Mouse (Mus musculus): ENCODE measurements around the gene Htr5a. TPM values are rescaled to one million over a fixed set of nuclear protein-coding genes. Genes with fewer than 3 reads are reported as not detected.

The Htr5a gene
- polyA plus RNA-seq, 1 experiment from 2014 or later, result 0.17 TPM

GRCm38 (mm10) chr5:27854290-27854689, 12.3 kb downstream of the Htr5a start:
- H3K36me3 ChIP-seq, result no peaks in the 10 kb centered on the region
- no peaks in the 10 kb centered on the region for H3K9me3 ChIP-seq
- WGBS, result 54% methylated on average over 1 of the region's 1 CpGs
- H3K4me2 ChIP-seq (replicated peaks), result no peak overlapping the region
- H3K27ac ChIP-seq (replicated peaks), result no peak overlapping the region
- ATAC-seq (ENCODE audit: low FRiP score, low read depth), result no peak
- no peaks in the 10 kb centered on the region for H3K27me3 ChIP-seq
- H3K4me1 ChIP-seq, result no peaks in the 10 kb centered on the region
- H3K9ac ChIP-seq (replicated peaks), result no peak overlapping the region
- no peak overlapping the region for H3K4me3 ChIP-seq

- no peaks in the 10 kb centered on the region for H3K4me1 ChIP-seq
- no peaks in the 10 kb centered on the region for H3K36me3 ChIP-seq
- no peak overlapping the region for H3K9ac ChIP-seq (replicated peaks)
- 86% methylated on average over 2 of the region's 2 CpGs for WGBS
- no peaks in the 10 kb centered on the region for H3K27me3 ChIP-seq
- no peak overlapping the region for H3K27ac ChIP-seq (replicated peaks)
- ATAC-seq (ENCODE audit: low FRiP score, low read depth), result no peak
- no peaks in the 10 kb centered on the region for H3K9me3 ChIP-seq
- H3K4me3 ChIP-seq, result no peak overlapping the region
- H3K4me2 ChIP-seq (replicated peaks), result no peak overlapping the region
These were observed 13.8 kb downstream of the Htr5a start for GRCm38 (mm10) chr5:27855726-27856125.

DNA sequence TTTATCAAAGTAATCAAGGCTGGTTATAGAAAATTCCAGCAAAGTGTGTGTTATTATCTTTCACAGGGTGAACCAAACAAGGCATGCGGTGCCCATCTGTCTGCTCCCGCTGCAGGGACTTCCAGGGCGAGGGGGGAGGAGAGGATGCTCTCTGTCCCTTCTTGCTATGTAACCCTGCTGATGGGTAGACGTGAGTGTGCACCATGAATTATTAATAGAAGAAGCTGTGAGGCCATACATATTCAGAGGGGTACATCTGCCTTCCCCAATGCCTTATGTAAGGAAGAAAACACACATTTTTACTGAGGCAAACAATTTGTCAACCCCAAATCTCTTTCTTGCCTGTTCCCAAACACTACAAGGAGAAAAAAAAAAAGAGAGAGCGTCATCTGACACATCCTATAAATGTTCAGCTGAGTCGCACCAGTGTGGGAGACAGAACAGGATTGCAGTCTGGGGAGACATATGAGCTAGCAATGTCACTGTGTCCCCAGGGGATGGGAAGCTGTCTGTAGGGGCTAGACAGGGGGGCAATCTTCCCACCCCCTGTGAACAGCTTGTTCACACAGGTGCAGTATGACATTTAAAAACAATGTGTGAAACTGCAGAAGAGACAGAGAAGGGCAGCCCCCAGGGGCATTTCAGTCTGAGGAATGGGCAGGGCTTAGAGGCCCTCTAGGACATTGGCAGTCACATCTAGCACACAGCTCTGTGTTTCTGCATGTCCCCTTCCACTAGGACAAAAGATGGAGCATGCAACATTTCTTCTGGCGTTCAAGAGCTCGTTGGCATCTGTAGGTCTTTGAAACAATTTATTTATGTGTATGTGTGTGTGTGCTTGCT, 31.5 kb downstream of the Htr5a start:
- no peaks in the 10 kb centered on the region for H3K36me3 ChIP-seq
- 53% methylated on average over 8 of the region's 8 CpGs for WGBS
- peak; percentile 93 for ATAC-seq (ENCODE audit: low FRiP score, low read depth)
- H3K4me2 ChIP-seq (replicated peaks), result no peak overlapping the region
- no peak overlapping the region for H3K9ac ChIP-seq (replicated peaks)
- peaks cover 13% of the 10 kb centered on the region for H3K4me1 ChIP-seq
- H3K9me3 ChIP-seq, result no peaks in the 10 kb centered on the region
- no peaks in the 10 kb centered on the region for H3K27me3 ChIP-seq
- no peak overlapping the region for H3K4me3 ChIP-seq
- peak overlapping the region; percentile 68 for H3K27ac ChIP-seq (replicated peaks)

DNA sequence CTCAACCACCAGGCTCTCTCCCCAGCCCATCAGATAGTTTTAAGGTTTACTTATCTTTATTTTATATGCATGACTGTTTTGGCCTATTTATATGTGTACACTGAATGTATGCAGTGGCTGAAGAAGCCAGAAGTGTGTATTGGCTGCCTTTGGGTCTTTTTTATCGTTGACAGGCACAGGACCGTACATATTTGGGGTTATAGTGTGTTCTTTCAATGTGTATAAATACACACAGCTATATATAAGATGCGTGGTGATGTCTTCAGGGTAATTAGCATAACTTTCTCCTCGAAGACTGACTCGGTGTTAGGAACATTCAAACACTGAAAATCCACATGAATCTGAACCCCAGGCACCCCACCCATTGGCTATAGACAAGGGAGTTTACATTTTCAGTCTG, 32.3 kb downstream of the Htr5a start:
- H3K4me3 ChIP-seq, result no peak overlapping the region
- H3K27me3 ChIP-seq, result no peaks in the 10 kb centered on the region
- no peaks in the 10 kb centered on the region for H3K9me3 ChIP-seq
- ATAC-seq (ENCODE audit: low FRiP score, low read depth), result no peak
- H3K9ac ChIP-seq (replicated peaks), result no peak overlapping the region
- 77% methylated on average over 5 of the region's 5 CpGs for WGBS
- H3K27ac ChIP-seq (replicated peaks), result no peak overlapping the region
- no peak overlapping the region for H3K4me2 ChIP-seq (replicated peaks)
- peaks cover 13% of the 10 kb centered on the region for H3K4me1 ChIP-seq
- no peaks in the 10 kb centered on the region for H3K36me3 ChIP-seq

DNA sequence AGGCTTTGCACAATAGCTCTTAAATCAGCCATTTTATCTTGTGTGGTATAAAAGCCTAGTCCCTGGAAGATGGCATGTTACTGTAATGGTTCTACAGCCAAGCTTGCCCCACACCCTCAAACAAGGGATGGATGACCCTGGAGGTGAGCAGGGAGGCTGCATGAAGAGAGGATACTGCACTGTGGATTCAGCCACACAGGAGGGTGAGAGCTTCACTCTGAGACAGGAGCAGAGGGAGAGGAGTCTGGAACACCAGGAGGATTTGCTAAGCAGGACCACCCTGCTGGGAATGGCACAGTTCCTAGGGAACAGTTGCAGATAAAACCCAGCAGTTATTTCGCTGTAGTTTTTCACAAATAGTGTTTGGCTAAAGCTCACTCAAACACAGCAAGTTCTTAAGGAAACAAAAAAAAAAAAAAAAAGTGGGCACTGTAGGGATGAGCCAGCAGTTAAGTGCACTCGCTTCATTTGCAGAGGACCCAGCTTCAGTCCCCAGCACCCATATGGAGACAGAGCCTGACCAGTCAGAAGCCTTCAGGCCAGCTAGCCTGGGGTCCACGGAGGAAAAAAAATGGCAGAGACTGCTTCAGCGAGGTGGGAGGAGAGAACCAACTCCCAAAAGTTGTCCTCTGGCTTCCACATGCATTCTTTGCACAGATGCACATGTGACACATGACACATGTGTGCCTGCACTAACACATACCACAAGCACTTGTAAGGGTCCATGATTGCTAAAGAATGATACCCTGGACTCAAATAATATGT, 33.6 kb downstream of the Htr5a start:
- Histone ChIP-seq H3K27ac (replicated peaks) (no peak overlapping the region), H3K4me1 (peaks cover 13% of the 10 kb centered on the region), H3K4me2 (replicated peaks) (no peak overlapping the region), H3K4me3 (no peak overlapping the region), H3K9ac (replicated peaks) (no peak overlapping the region), H3K9me3 (no peaks in the 10 kb centered on the region), H3K27me3 (no peaks in the 10 kb centered on the region), H3K36me3 (no peaks in the 10 kb centered on the region)
- WGBS, result 69% methylated on average over 4 of the region's 4 CpGs
- no peak for ATAC-seq (ENCODE audit: low FRiP score, low read depth)

- Histone ChIP-seq H3K27me3 (no peaks in the 10 kb centered on the region), H3K4me2 (replicated peaks) (no peak overlapping the region), H3K4me1 (peaks cover 11% of the 10 kb centered on the region), H3K9me3 (no peaks in the 10 kb centered on the region), H3K27ac (replicated peaks) (no peak overlapping the region), H3K9ac (replicated peaks) (no peak overlapping the region), H3K36me3 (no peaks in the 10 kb centered on the region), H3K4me3 (no peak overlapping the region)
- 85% methylated on average over 5 of the region's 5 CpGs for WGBS
- no peak for ATAC-seq (ENCODE audit: low FRiP score, low read depth)
These were observed 36.4 kb downstream of the Htr5a start for GRCm38 (mm10) chr5:27878356-27878755.

- no peaks in the 10 kb centered on the region for H3K4me1 ChIP-seq
- H3K9ac ChIP-seq (replicated peaks), result no peak overlapping the region
- no peak overlapping the region for H3K4me3 ChIP-seq
- WGBS, result 96% methylated on average over 3 of the region's 3 CpGs
- H3K9me3 ChIP-seq, result no peaks in the 10 kb centered on the region
- no peak for ATAC-seq (ENCODE audit: low FRiP score, low read depth)
- H3K27me3 ChIP-seq, result no peaks in the 10 kb centered on the region
- H3K27ac ChIP-seq (replicated peaks), result no peak overlapping the region
- no peak overlapping the region for H3K4me2 ChIP-seq (replicated peaks)
- H3K36me3 ChIP-seq, result no peaks in the 10 kb centered on the region
These were observed 37.8 kb downstream of the Htr5a start for GRCm38 (mm10) chr5:27879726-27880125.

DNA sequence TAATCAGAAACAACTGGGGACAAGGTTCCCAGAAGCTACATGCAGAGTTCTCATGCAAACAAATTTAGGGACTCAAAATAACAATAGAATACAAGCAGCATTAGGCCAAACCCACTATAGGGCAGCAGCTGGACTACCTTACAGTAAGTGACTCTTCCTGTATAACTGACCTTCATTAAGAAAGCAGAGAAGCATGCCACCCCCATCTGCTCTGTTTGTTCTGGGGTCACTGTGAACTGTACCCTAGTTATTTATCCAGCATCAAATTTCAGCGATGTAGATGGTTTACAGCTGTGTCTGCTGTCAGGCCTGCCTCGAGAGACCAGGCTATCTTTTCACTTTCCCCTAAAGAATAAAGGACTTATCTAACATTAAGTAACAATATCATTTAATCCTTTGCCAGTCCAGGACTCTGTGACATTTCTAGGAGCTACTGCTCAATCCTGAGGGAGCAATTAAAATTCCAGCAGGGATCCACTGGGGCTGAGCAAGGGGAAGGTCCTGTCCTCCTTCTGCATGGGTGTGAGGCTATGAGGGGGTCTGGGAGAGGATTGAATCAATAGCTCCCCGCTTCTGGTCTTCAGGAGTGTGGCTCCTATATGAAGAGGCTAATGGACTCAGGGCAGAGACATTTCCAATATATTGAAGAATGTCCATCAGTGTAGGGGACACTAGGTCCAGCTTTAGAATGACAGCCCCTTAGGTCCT, 38.5 kb downstream of the Htr5a start:
- no peak overlapping the region for H3K4me2 ChIP-seq (replicated peaks)
- H3K27me3 ChIP-seq, result no peaks in the 10 kb centered on the region
- H3K27ac ChIP-seq (replicated peaks), result no peak overlapping the region
- no peak overlapping the region for H3K4me3 ChIP-seq
- H3K4me1 ChIP-seq, result no peaks in the 10 kb centered on the region
- 59% methylated on average over 3 of the region's 3 CpGs for WGBS
- ATAC-seq (ENCODE audit: low FRiP score, low read depth), result no peak
- H3K36me3 ChIP-seq, result no peaks in the 10 kb centered on the region
- H3K9me3 ChIP-seq, result no peaks in the 10 kb centered on the region
- no peak overlapping the region for H3K9ac ChIP-seq (replicated peaks)

GRCm38 (mm10) chr5:27881261-27881660, 39.3 kb downstream of the Htr5a start:
- Histone ChIP-seq H3K36me3 (no peaks in the 10 kb centered on the region), H3K4me3 (no peak overlapping the region), H3K9me3 (no peaks in the 10 kb centered on the region), H3K27ac (replicated peaks) (no peak overlapping the region), H3K4me1 (no peaks in the 10 kb centered on the region), H3K9ac (replicated peaks) (no peak overlapping the region), H3K4me2 (replicated peaks) (no peak overlapping the region), H3K27me3 (no peaks in the 10 kb centered on the region)
- 78% methylated on average over 2 of the region's 2 CpGs for WGBS
- no peak for ATAC-seq (ENCODE audit: low FRiP score, low read depth)

GRCm38 (mm10) chr5:27888080-27888479, 46.1 kb downstream of the Htr5a start:
- no peak for ATAC-seq (ENCODE audit: low FRiP score, low read depth)
- Histone ChIP-seq H3K27ac (replicated peaks) (no peak overlapping the region), H3K9me3 (no peaks in the 10 kb centered on the region), H3K4me2 (replicated peaks) (no peak overlapping the region), H3K27me3 (no peaks in the 10 kb centered on the region), H3K36me3 (no peaks in the 10 kb centered on the region), H3K9ac (replicated peaks) (no peak overlapping the region), H3K4me3 (no peak overlapping the region), H3K4me1 (no peaks in the 10 kb centered on the region)
- WGBS, result 92% methylated on average over 3 of the region's 3 CpGs

- ATAC-seq (ENCODE audit: low FRiP score, low read depth), result no peak
- Histone ChIP-seq H3K4me3 (no peak overlapping the region), H3K4me1 (no peaks in the 10 kb centered on the region), H3K36me3 (no peaks in the 10 kb centered on the region), H3K4me2 (replicated peaks) (no peak overlapping the region), H3K9me3 (no peaks in the 10 kb centered on the region), H3K27me3 (no peaks in the 10 kb centered on the region), H3K27ac (replicated peaks) (no peak overlapping the region), H3K9ac (replicated peaks) (no peak overlapping the region)
- 87% methylated on average over 3 of the region's 3 CpGs for WGBS
These were observed 54.0 kb downstream of the Htr5a start for GRCm38 (mm10) chr5:27895961-27896360.

DNA sequence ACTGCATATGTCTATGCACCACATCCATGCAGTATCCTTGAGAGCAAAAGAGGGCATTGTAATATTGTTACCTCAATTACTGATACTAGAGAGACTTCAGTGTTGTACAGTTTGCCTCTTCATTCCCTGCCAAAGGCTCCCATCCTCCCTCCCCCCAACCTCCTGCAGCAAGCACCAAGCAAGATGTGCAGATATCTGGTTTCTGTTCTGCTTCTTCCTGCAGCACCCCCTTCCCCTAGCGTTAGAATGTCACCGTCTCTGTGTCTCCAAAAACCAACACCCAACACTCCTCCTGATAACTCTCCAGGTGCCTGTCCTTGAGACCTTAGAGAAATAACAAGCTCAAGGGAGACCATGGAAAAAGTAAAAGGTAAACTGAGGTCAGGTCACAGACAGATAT, 57.8 kb downstream of the Htr5a start:
- WGBS, result 83% methylated on average over 2 of the region's 2 CpGs
- no peak for ATAC-seq (ENCODE audit: low FRiP score, low read depth)
- H3K4me2 ChIP-seq (replicated peaks), result no peak overlapping the region
- H3K27me3 ChIP-seq, result no peaks in the 10 kb centered on the region
- H3K4me1 ChIP-seq, result no peaks in the 10 kb centered on the region
- peaks cover 5% of the 10 kb centered on the region; the same call in 1 of the 2 replicates for H3K9me3 ChIP-seq
- H3K9ac ChIP-seq (replicated peaks), result no peak overlapping the region
- H3K27ac ChIP-seq (replicated peaks), result no peak overlapping the region
- no peaks in the 10 kb centered on the region for H3K36me3 ChIP-seq
- H3K4me3 ChIP-seq, result no peak overlapping the region
